Mouse (Mus musculus) left cerebral cortex, adult 2 months (tissue): ENCODE data around the gene Rmi1. TPM values are rescaled to one million over a fixed set of nuclear protein-coding genes. Genes with fewer than 3 reads are reported as not detected.
"Not testable (repeated sequence)": the region's sequence is repeated elsewhere in the genome, so short reads cannot be mapped to it uniquely, and the experiment has no call there.

Experiments
- DNase-seq, 2 experiments: peaks; one replicate each; pipeline ENCODE4 v3.0.0; 2021 to 2022; ENCODE audit warnings: low spot score in 2 of 2, mixed read lengths in 1 of 2; ENCODE audit errors: extremely low spot score in 1 of 2
- H3K27ac ChIP-seq: fragments of 200-600 bp; 2 replicates; pipeline ENCODE4 v1.8.1; 2022
- H3K4me3 ChIP-seq: fragments of 200-600 bp; 2 replicates; pipeline ENCODE4 v1.8.1; 2022
- CTCF ChIP-seq: fragments of 200-600 bp; IDR thresholded peaks from 2 replicates; pipeline ENCODE4 v1.8.1; 2022; ENCODE audit warnings: antibody characterized with exemption, mild to moderate bottlenecking, moderate library complexity
- intact Hi-C: fragments of 180-260 bp; cut with DNase I; formaldehyde crosslinking; loops from one replicate; pipeline ENCODE4 v1.15.1; 2025
- microRNA-seq, 2 experiments: library from miRNA; unstranded; fragments of <30 nt; microRNA quantifications; one replicate each; pipeline ENCODE4 v1.2.0; 2021
- total RNA-seq, 2 experiments: library from RNA; stranded (reverse); gene quantifications; 2 replicates each; pipeline ENCODE4 v1.2.3; 2021

Gene Rmi1
- total RNA-seq, 2 experiments from 2014 or later = 13.4 to 15.9 TPM

- intact Hi-C loops = no loop called here
- TF ChIP-seq CTCF = no peak
- no peak overlapping the region for H3K4me3 ChIP-seq
- DNase-seq = no peak
- H3K27ac ChIP-seq = no peak overlapping the region
These were observed 50.2 kb downstream of the Rmi1 start for GRCm38 (mm10) chr13:58452246-58452645.

GRCm38 (mm10) chr13:58452651-58453413, 50.8 kb downstream of the Rmi1 start:
- no peak for DNase-seq
- no peak overlapping the region for H3K27ac ChIP-seq
- TF ChIP-seq CTCF = no peak
- H3K4me3 ChIP-seq = peak overlapping the region; percentile 15; the same call in 1 of the 2 replicates
- intact Hi-C loops = no loop called here

GRCm38 (mm10) chr13:58453541-58453940, 51.5 kb downstream of the Rmi1 start:
- TF ChIP-seq CTCF = no peak
- intact Hi-C loops = no loop called here
- Histone ChIP-seq H3K4me3 (no peak overlapping the region), H3K27ac (no peak overlapping the region)
- DNase-seq = no peak

- Histone ChIP-seq H3K4me3 (no peak overlapping the region), H3K27ac (no peak overlapping the region)
- TF ChIP-seq CTCF = no peak
- intact Hi-C loops = no loop called here
- DNase-seq = no peak
These were observed 54.5 kb downstream of the Rmi1 start for GRCm38 (mm10) chr13:58456547-58456946.

- intact Hi-C loops, DNase-seq, H3K4me3 ChIP-seq, H3K27ac ChIP-seq: not testable (repeated sequence)
These were observed 56.8 kb downstream of the Rmi1 start for GRCm38 (mm10) chr13:58458811-58459210.

Small RNAs within 50 kb of the gene (microRNA-seq; reads per million reads assigned to microRNA genes)
- 35.8 to 69.1 reads per million in 2 experiments for gene Mir7-1

Other genes with a start within 250 kb of the Rmi1 start
- 10 to 100 TPM; 31.2 to 31.6 TPM for gene Idnk, start 244.6 kb upstream of the Rmi1 start, total RNA-seq
- 100 to 1,000 TPM; 145 to 146 TPM for gene Ubqln1, start 186.6 kb upstream of the Rmi1 start, total RNA-seq
- 10 to 100 TPM; 16.8 to 20.3 TPM for gene Gkap1, start 126.5 kb upstream of the Rmi1 start, total RNA-seq
- gene Kif27, start 43.1 kb upstream of the Rmi1 start, total RNA-seq = 1 to 10 TPM; 2.4 to 3.5 TPM
- 1 to 10 TPM; 7.1 to 7.4 TPM for gene 2210016F16Rik, start 17.0 kb upstream of the Rmi1 start, total RNA-seq
- gene Hnrnpk, start 1.1 kb downstream of the Rmi1 start, total RNA-seq = 100 to 1,000 TPM; 566 to 576 TPM
- under 1 TPM in 1 of 2 experiments, not detected in 1; 0.26 TPM for gene Slc28a3, start 208.6 kb downstream of the Rmi1 start, total RNA-seq